Comparison of ENCODE assay signal across 21 mouse cellular contexts in genomic region chr17:8215016-8215745, GRCm38 (mm10). TPM values are rescaled to one million over a fixed set of nuclear protein-coding genes. Genes with fewer than 3 reads are reported as not detected.
DNase-seq lines count a peak whose midpoint lies in the region; TF ChIP-seq lines count a peak whose summit lies in the region.
"Had no signal": no experiment of that assay in that cellular context is flagged by ENCODE, and none has a peak within 500 bp of the region (broad histone marks: within the 10 kb centered on the region; RNA-seq: fewer than 3 reads in every experiment).

No protein-coding gene starts in this region.

- H3K27ac ChIP-seq in heart, embryonic 10.5 days, result no peak overlapping the region
- no peak overlapping the region for H3K27ac ChIP-seq in CH12.LX (ENCODE audit: insufficient read depth, low read depth)
- H3K27ac ChIP-seq in bone marrow, adult 2 months (ENCODE audit: control insufficient read depth, insufficient read depth, low read depth, low read length, poor library complexity), result peak overlapping the region; percentile 19; the same call in 1 of the 2 replicates
- H3K27ac ChIP-seq: embryonic facial prominence, embryonic 13.5 days; forebrain, embryonic 12.5 days; heart, adult 2 months; heart, embryonic 13.5 days; hindbrain, embryonic 12.5 days had no signal

- no peak overlapping the region for H3K9ac ChIP-seq in CH12.LX (ENCODE audit: insufficient read depth, low read depth)
- H3K9ac ChIP-seq: embryonic facial prominence, embryonic 13.5 days; forebrain, embryonic 12.5 days; heart, embryonic 13.5 days; hindbrain, embryonic 12.5 days had no signal

- DNase-seq in cerebellum, adult 9-10 months, result peak; percentile 13
- DNase-seq in cerebellum, postnatal 4 days (ENCODE audit: low spot score in 2 of 2), result no peak
- DNase-seq in heart, embryonic 10.5 days (ENCODE audit: low spot score), result peak; percentile 54
- no peak for DNase-seq in heart, adult 9 months (ENCODE audit: low spot score in 2 of 2)
- DNase-seq in CH12.LX (ENCODE audit: extremely low read depth), result no peak
- DNase-seq: adrenal gland, adult 8-10 months; adrenal gland, postnatal 36 days; gastrocnemius, postnatal 10 days; heart, postnatal 4 days; kidney, adult 18-20 months had no signal

- H3K36me3 ChIP-seq in heart, embryonic 10.5 days, result no peaks in the 10 kb centered on the region
- no peaks in the 10 kb centered on the region for H3K36me3 ChIP-seq in CH12.LX (replicated peaks in 1 of 2; ENCODE audit: control insufficient read depth in 1 of 2, insufficient read depth in 1 of 2, low read length in 1 of 2)
- H3K36me3 ChIP-seq: embryonic facial prominence, embryonic 13.5 days; forebrain, embryonic 12.5 days; heart, embryonic 13.5 days; hindbrain, embryonic 12.5 days had no signal

- in situ Hi-C loops in CH12.LX (cut with MboI; ENCODE audit: low pct_ligation_motif_present, low pct_unique_long_range_greater_than_20kb, low sequenced_read_pairs), result no loop called here

- H3K27me3 ChIP-seq in heart, embryonic 10.5 days (ENCODE audit: insufficient read depth, poor library complexity, severe bottlenecking), result no peaks in the 10 kb centered on the region; the same call in 1 of the 2 replicates
- no peaks in the 10 kb centered on the region for H3K27me3 ChIP-seq in CH12.LX (replicated peaks)
- H3K27me3 ChIP-seq: embryonic facial prominence, embryonic 13.5 days; forebrain, embryonic 12.5 days; hindbrain, embryonic 12.5 days had no signal

- 85% methylated on average over 12 of the region's 12 CpGs for WGBS in heart, embryonic 10.5 days
- WGBS in bone marrow, adult 2 months, result 85% methylated on average over 12 of the region's 12 CpGs

- no peak overlapping the region for H3K4me2 ChIP-seq in CH12.LX (ENCODE audit: insufficient read depth, low read depth, poor library complexity, severe bottlenecking)
- H3K4me2 ChIP-seq: embryonic facial prominence, embryonic 13.5 days; forebrain, embryonic 12.5 days; heart, embryonic 13.5 days; hindbrain, embryonic 12.5 days had no signal

- TF ChIP-seq RAD21 in CH12.LX (IDR thresholded peaks at IDR 0.05; ENCODE audit: low read depth, low read length), result peak; percentile 12

- no peaks in the 10 kb centered on the region for H3K79me2 ChIP-seq in CH12.LX (replicated peaks; ENCODE audit: control insufficient read depth, extremely low read depth, insufficient read depth, poor library complexity, severe bottlenecking)

- no peaks in the 10 kb centered on the region for H3K4me1 ChIP-seq in heart, embryonic 10.5 days
- peaks cover 10 to 31% of the 10 kb centered on the region in 2 experiments for H3K4me1 ChIP-seq in CH12.LX (ENCODE audit: control insufficient read depth in 1 of 2, insufficient read depth in 2 of 2)
- H3K4me1 ChIP-seq in bone marrow, adult 2 months (ENCODE audit: control insufficient read depth, insufficient read depth, low read length), result peaks cover 12% of the 10 kb centered on the region
- H3K4me1 ChIP-seq: embryonic facial prominence, embryonic 13.5 days; forebrain, embryonic 12.5 days; heart, embryonic 13.5 days; hindbrain, embryonic 12.5 days had no signal

- no peak; a peak in 1 of 4 replicates for TF ChIP-seq CTCF in CH12.LX (conservative IDR thresholded peaks at IDR 0.05 in 1 of 2, IDR thresholded peaks at IDR 0.05 in 1 of 2; ENCODE audit: low read depth in 2 of 2, low read length in 2 of 2)
- TF ChIP-seq CTCF in bone marrow, adult 2 months (IDR thresholded peaks at IDR 0.05; ENCODE audit: control insufficient read depth, insufficient read depth, low read length), result no peak

- no peak for TF ChIP-seq POLR2A in CH12.LX (IDR thresholded peaks at IDR 0.05; ENCODE audit: low read depth, low read length)
- no peak for TF ChIP-seq POLR2A in bone marrow, adult 2 months (IDR thresholded peaks at IDR 0.05; ENCODE audit: borderline replicate concordance, control insufficient read depth, low read depth, low read length)

- H3K4me3 ChIP-seq in heart, embryonic 10.5 days, result no peak overlapping the region
- H3K4me3 ChIP-seq in CH12.LX (replicated peaks in 1 of 3; ENCODE audit: low read depth in 2 of 3, low read length in 2 of 3, poor library complexity in 1 of 3), result no peak overlapping the region
- H3K4me3 ChIP-seq in bone marrow, adult 2 months (replicated peaks; ENCODE audit: control insufficient read depth, low read depth, low read length), result no peak overlapping the region
- H3K4me3 ChIP-seq: embryonic facial prominence, embryonic 13.5 days; forebrain, embryonic 12.5 days; heart, adult 2 months; heart, embryonic 13.5 days; hindbrain, embryonic 12.5 days had no signal

- TF ChIP-seq EP300 in CH12.LX (IDR thresholded peaks at IDR 0.05; ENCODE audit: low read length), result no peak

- dilution Hi-C loops in CH12.LX (cut with MboI; ENCODE audit: extremely low pct_ligation_motif_present, extremely low pct_unique_long_range_greater_than_20kb, low sequenced_read_pairs), result no loop called here

- no peaks in the 10 kb centered on the region for H3K9me3 ChIP-seq in heart, embryonic 10.5 days
- no peaks in the 10 kb centered on the region for H3K9me3 ChIP-seq in CH12.LX (replicated peaks; ENCODE audit: low read length)
- H3K9me3 ChIP-seq: embryonic facial prominence, embryonic 13.5 days; forebrain, embryonic 12.5 days; heart, embryonic 13.5 days; hindbrain, embryonic 12.5 days had no signal

TF ChIP-seq in CH12.LX, 34 proteins besides CTCF, POLR2A, EP300 and RAD21:
- TF ChIP-seq HCFC1 (IDR thresholded peaks at IDR 0.05; ENCODE audit: low read depth, low read length), result no peak
- no peak for TF ChIP-seq USF1 (IDR thresholded peaks at IDR 0.05; ENCODE audit: low read depth, low read length)
- no peak for TF ChIP-seq CHD1 (IDR thresholded peaks at IDR 0.05; ENCODE audit: low read depth, low read length)
- no peak for TF ChIP-seq SIN3A (IDR thresholded peaks at IDR 0.05; ENCODE audit: low read length)
- TF ChIP-seq JUN (IDR thresholded peaks at IDR 0.05; ENCODE audit: insufficient read depth, low read depth, low read length), result no peak
- TF ChIP-seq TBP (conservative IDR thresholded peaks at IDR 0.05; ENCODE audit: low read depth, low read length), result no peak
- TF ChIP-seq NRF1 (IDR thresholded peaks at IDR 0.05; ENCODE audit: low read depth, low read length), result no peak
- no peak for TF ChIP-seq TCF12 (IDR thresholded peaks at IDR 0.05; ENCODE audit: low read depth, low read length)
- TF ChIP-seq ZNF384 (IDR thresholded peaks at IDR 0.05; ENCODE audit: low read depth, low read length), result no peak
- no peak for TF ChIP-seq MAZ (IDR thresholded peaks at IDR 0.05; ENCODE audit: low read depth, low read length)
- no peak for TF ChIP-seq KAT2A (IDR thresholded peaks at IDR 0.05; ENCODE audit: insufficient replicate concordance, low read length)
- no peak for TF ChIP-seq ETS1 (conservative IDR thresholded peaks at IDR 0.05; ENCODE audit: low read depth, low read length)
- no peak for TF ChIP-seq PAX5 (IDR thresholded peaks at IDR 0.05; ENCODE audit: low read length)
- TF ChIP-seq ZC3H11A (IDR thresholded peaks at IDR 0.05; ENCODE audit: low read depth, low read length), result no peak
- TF ChIP-seq GABPA (IDR thresholded peaks at IDR 0.05; ENCODE audit: insufficient replicate concordance, low read depth, low read length), result no peak
- no peak for TF ChIP-seq MXI1 (IDR thresholded peaks at IDR 0.05; ENCODE audit: low read depth, low read length)
- no peak for TF ChIP-seq MYC (IDR thresholded peaks at IDR 0.05; ENCODE audit: low read depth, low read length)
- TF ChIP-seq ZMIZ1 (IDR thresholded peaks at IDR 0.05; ENCODE audit: low read depth, low read length), result no peak
- TF ChIP-seq MEF2A (IDR thresholded peaks at IDR 0.05; ENCODE audit: borderline replicate concordance, low read depth, low read length), result no peak

RNA-seq across cellular contexts. Expression of gene Ccr6, which starts 20.7 kb away (rescaled TPM):
- polyA plus RNA-seq in heart, embryonic 10.5 days (2016; fragmentation: Nextera tagmentation; extraction: Ambion mirVana), result not detected in 2 replicates
- 1.5 and 1.8 TPM in 2 replicates for total RNA-seq in CH12.LX (2012; rRNA removed)
- total RNA-seq in CH12.LX (2014; rRNA removed), result 4.1 and 5.2 TPM in 2 replicates
- 8.0 TPM in 2 replicates for polyA plus RNA-seq in CH12.LX (2012; ENCODE audit: insufficient read length, low read depth)
- polyA plus RNA-seq in bone marrow, adult 2 months (2011; ENCODE audit: insufficient read depth, insufficient read length, low replicate concordance, missing spikeins), result not detected in 2 replicates
- total RNA-seq: adrenal gland, postnatal 36 days; gastrocnemius, postnatal 10 days; gastrocnemius, postnatal 4 days; heart, adult 2 months; heart, postnatal 4 days had no signal
- polyA plus RNA-seq: brain, embryonic 14.5 days; embryonic facial prominence, embryonic 13.5 days; forebrain, embryonic 12.5 days; forebrain, embryonic 16.5 days; heart, embryonic 13.5 days; heart, postnatal 0 days; hindbrain, embryonic 12.5 days; hindbrain, embryonic 16.5 days had no signal

RNA-seq across cellular contexts. Expression of gene Fgfr1op, which starts 49.9 kb away (rescaled TPM):
- polyA plus RNA-seq in heart, embryonic 10.5 days (2016; fragmentation: Nextera tagmentation; extraction: Ambion mirVana), result 24.9 and 30.8 TPM in 2 replicates
- 29.8 and 34.7 TPM in 2 replicates for total RNA-seq in CH12.LX (2012; rRNA removed)
- total RNA-seq in CH12.LX (2014; rRNA removed), result 56.3 and 60.7 TPM in 2 replicates
- polyA plus RNA-seq in CH12.LX (2012; ENCODE audit: insufficient read length, low read depth), result 46.9 and 55.3 TPM in 2 replicates
- 23.3 and 24.2 TPM in 2 replicates for polyA plus RNA-seq in bone marrow, adult 2 months (2011; ENCODE audit: insufficient read depth, insufficient read length, low replicate concordance, missing spikeins)

Comparison
In these comparisons a context has a peak if more than half of its experiments do, and no peak if none do; other contexts are left out.
1. DNase-seq: peak in cerebellum, adult 9-10 months (single experiment) and heart, embryonic 10.5 days (single experiment); none in cerebellum, postnatal 4 days (0 of 2), heart, adult 9 months (0 of 2) and CH12.LX (single experiment).